Mouse (Mus musculus) 3134 (cell line): ENCODE results near the gene Bmper.

Experiments used
- DNase-seq: peaks from one replicate; pipeline ENCODE4 v3.0.0-alpha.2; 2011; ENCODE audit warnings: low spot score; ENCODE audit not compliant: insufficient read length; ENCODE audit errors: extremely low read depth

Gene Bmper

DNA sequence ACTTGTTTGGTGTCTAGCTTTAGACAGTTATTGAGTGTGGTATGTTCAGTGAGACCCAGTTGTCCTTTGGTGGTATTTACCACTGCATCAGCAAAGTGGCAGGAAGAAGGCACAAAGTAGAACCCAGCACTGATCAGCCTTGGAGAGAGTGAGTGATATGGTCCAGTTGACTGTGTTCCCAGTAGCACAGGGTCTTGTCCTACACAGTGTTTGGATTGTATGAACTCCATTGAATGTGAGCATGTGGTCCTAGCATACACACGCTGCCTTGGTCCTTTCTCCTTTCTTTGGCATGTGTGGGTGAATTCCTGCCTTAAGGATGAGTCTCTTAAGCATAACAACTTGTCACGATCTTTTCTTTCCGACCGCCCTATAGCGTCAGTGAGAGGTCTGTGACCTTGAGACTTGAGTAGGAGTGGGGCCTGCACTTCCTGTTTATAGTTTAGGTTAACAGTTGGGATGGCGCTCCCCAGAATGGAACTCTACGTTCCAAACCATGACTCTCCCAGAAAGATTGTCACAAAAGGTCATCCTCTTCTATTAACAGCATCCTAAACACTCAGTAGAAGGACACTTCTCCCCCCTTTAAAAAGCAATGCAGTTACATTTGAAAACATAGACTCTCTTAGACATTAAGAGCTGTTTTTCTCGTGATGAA, 10.7 kb downstream of the Bmper start:
- DNase-seq = no peak

DNA sequence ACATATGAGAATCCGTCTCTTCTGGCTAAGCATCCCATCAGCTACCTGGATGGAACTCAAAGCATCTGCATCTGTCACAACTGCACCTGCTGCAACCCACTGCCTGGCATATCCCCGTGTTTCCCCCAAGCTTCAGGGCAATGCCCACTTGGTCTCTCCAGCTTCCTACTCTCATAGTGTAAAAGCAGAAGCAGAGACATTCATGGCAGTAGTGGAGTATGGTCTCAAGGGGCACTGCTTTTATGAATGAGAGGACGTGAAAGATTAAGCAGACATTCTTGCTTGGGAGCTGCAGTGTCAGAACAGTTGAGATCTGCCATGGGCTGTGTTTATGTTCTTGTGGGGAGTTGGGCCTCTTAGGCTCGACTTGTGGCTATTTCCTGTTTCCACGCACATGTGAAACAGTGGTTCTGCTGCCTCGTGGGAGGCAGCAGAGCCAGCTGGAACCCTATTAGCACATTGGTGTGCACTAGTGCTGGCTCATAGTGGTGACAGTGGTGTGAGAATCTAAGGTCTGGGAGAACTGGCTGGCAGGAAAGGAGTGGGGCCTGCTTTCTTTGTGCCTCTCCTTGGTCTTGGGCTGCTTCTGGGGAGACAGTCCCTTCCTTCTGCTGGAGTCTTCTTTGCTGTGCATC, 12.6 kb downstream of the Bmper start:
- no peak for DNase-seq

DNA sequence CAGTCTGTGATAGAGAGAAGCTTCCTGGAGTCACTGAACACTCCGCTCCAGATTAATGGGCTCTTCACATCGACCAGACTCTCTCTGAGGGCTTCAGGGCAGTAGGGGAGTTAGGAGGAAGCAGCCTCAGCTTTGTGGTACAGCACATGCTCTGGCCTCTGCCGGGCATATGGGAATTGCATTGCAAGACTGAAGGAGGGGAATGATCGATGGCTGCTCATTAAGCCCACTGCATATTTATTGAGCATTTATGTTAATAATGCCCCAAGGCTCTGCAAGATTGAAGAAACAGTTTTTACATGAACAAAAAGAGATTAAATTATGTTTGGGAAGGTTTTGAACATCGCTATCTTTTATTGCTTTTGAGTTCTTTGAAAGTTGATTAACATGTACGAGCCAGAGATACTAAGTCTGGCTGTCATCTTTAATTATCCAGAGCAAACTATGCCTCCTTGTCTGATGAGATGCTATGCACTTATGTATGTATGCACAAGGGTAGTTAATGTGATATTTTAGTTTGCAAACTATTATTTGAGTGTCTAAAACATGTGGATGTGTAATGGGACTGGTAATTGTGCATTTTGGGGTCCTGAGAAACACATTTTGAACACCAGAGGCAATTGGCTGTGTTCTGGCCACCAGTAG, 13.9 kb downstream of the Bmper start:
- DNase-seq = no peak

DNA sequence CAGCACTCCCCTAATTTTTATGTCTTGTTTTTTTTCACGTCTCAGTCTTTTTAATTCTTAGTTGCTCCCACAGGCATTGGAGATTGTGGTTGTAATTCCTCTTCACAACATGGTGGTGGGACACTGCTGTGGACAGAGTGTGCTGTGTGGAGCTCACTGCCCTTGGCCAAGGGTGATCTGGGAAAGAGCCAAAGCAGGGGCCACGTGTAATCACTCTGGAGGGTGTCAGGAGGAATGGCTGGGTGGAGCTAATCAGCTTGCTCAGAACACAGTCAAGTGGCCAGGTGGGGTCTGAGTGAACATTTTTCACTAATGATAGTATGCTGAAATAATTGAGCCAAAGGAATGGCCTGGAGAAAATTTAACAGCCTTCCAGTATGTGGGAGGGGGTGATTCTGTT, 16.1 kb downstream of the Bmper start:
- DNase-seq = no peak

DNA sequence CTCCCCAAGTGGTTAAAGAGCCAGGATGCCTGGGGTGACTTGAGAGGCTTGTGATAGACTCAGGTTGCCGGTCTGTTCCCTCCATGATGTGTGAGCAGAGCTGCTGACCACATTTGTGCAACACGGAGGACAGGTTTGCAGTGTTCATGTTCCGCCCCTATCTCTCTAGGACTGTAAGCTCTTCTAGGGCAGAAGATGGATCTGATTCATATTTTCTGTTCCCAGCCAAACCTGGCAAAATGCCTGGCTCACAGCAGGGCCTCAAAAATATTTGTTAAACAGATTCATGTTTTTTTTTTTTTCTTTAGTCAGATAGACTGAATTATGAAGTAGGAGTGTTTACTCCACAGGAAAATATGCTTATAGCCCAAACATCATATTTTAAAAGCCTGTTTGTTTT, 20.0 kb downstream of the Bmper start:
- DNase-seq = no peak

DNA sequence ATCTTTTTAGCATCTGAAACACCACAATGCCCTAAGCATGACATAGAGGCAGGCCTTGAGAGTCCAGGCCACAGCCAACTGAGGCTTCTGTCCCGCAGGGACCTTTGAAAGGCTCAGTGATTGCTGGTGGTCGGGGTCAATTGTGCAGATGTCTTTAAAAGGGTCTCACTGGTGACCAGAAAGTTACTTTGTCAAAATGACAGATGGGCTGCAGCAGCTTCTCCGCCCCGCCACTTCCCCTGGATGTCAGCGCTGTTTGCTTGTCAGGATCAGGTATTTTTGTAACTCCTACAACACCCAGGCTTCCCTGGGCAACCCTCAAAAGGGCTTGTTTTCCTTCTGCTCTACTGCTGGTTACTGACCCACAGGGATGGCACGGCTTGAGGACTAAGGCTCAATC, 21.0 kb downstream of the Bmper start:
- no peak for DNase-seq

DNA sequence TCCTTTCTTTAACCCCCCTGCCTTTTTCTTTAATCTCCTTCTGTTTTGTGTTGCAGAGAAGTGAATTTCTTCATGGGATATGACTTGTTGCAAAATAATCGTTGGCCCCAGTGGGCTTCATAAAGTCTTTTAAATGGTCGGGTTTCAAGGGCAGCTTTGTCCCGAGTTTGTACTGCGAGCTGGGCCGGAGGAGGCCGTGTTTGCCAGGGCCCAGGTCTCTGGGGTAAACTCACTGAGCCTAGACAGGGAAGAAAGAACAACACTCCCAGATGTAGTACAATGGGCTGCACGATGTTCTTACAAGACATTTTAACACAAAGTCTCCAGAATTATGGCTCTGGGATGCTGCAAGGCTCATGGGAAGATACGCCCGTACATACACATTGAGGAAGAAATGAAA, 23.5 kb downstream of the Bmper start:
- no peak for DNase-seq

DNA sequence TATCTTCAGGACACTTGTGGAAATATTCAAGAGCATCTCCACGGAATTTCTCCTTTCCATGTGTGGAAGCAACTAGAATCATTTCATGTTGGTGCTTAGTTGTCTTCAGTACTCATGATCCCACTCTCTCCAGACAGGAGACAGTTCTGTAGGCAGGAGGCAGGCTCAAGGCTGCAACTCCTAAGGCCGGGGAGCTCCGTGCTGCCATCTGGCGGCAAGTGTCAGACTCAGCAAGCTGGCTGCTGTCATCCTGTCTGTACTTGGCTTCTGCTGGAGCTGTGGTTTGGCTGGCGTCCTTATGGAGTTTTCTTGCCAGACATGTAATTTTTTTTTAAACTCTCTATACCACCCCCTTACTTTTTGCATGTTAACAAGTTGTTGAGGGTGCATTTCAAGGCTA, 27.1 kb downstream of the Bmper start:
- peak; percentile 59 for DNase-seq

DNA sequence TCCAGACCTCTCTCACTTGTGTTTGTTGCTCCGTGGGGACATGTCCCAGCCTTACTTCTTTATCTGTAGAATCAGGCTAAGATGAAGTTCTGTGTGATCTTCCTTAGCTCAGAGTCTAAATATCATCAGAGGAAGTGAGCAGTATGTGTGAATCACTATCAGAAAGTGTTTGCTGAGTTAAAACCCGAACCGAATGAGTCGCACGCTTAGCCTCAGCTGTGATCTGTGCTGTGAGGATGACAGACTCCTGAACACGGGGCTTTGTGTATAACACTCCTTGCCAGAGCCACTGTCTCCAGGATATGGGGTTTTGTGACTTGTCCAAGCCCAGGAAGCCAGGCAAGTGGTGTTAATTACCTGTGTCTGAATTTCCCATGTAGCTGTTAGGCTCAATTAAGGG, 28.1 kb downstream of the Bmper start:
- DNase-seq = no peak

DNA sequence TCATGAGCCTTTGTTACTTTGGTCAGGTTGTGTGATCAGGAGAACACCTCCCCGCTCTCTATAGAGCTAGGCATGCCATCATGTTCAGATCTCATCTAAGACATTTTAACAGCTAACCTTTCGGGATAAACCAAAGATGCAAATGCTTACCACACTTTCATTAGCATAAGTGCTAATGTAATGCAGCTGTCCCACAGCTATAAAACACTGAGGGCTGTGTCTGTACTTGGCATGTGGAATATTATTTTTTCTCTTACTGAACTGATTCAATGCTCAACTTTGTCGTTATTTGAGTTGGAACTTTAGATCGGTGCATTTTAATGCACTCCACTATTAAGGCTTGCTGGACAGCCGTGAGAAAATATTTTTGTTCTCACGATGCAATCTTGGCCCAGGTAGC, 30.7 kb downstream of the Bmper start:
- DNase-seq = no peak

DNA sequence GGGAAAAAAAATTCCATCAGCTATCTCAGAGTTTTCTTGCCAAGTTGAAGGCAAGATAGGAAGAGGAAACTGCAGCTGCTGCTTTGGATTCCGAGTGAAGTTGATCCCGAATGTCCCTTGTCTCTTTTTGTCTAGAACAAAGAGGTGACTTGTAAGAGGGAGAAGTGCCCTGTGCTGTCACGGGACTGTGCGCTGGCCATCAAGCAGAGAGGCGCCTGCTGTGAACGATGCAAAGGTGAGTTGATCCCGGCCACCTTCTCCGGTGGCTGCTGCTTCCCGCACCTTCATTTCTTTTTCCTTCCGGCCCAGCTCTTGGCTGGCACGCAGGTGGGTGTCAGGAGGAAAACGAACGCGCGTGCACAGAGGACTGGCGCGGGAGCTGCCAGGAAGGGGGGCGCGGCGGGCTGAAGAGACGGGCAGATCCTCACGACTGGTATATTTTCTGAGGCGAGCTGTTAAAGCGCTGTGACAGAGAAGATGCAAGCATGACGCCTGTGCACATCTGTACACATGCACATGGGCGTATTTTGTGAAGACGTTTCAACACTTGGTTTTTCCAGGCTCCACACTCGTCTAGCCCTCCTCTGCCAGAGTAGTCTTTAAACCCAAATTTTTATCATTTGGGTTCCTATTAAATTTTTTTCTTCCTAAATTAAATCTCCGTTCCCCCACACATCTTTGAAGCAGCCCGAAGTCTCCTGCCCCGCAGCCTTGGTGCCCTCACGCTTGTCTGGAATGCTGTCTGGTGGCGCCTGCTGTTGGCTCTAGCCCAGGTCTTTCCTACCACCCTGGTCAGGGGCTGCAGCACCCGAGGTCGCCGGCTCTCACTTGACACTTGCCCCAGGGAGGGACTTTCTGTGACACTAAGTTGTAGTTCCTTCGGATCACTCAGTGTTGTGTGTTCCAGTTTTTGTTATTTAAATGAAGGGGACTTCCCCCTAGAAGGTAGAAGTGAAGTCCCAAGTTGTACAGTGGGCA, 31.6 kb downstream of the Bmper start:
- DNase-seq = no peak

DNA sequence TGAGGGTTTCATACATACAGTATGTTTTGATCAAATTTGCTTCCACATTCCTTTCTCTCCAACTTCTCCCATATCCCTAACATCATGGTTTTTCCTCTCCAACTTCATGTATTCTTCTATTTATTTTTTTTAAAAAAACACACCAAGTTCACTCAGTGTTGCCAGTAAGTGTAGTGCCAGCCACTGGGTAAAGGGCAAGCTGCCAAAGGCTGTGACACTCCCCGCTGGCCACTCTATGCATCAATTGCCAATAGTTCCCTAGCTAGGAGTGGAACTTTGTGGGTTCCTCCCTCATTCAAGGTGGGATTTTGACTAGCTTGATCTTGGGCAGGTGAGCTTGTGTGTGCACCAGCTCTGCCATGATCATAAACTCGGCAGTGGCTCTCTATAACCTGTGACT, 33.0 kb downstream of the Bmper start:
- DNase-seq = no peak

DNA sequence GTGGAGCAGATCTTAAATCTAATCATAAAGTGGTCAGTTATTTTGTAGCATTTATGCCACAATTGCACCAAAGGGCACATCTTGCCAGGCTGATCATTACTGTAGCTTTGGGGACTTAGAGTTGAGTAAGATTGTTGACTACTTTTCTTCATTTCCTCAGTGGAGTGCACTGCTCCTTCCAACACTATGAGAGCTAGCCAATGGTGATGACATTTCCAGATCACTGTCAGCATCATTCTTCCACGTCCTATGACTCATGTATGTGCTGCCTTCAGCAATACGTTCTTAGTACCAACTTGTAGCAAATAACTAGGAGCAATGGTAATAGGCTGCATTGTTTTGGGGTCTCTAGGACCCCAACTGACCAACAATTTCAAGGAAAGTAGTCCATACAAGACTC, 33.7 kb downstream of the Bmper start:
- no peak for DNase-seq

DNA sequence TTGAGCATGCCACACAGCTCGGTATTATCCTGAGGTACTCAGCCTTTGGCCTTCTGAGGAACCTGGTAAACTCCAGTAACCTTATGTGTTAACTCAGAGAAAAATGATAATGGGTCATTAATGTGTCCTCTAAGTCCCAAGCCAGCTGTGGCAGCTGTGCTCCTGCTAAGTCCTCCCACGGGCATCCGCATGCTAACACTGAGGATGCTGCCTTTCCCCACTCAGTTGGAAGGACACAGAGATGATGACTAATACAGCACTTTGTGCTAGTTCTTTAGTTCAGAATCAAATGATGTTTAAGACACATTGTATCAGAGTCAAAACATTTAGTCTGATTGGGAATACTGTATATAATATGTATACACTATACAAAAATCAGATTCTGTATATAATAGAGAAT, 39.0 kb downstream of the Bmper start:
- no peak for DNase-seq

DNA sequence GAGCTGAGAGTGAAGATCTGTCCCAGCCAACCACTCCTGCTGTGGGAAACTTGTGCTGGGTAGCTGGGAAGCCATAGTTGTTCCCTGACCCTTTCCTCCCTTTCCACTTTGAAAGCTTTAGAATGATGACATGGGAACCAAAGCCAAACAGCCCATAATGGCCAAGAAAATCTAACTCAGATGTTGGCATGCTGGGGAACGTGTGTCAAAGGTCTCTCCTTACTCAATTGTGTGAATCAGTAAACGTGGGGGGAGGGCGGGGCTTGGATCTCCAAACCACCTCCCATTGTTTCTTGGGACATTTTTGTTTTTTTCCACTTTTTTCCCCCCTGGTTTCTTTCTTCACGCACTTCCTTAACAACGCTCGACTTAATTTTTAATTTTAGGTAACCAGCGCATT, 40.0 kb downstream of the Bmper start:
- DNase-seq = no peak

DNA sequence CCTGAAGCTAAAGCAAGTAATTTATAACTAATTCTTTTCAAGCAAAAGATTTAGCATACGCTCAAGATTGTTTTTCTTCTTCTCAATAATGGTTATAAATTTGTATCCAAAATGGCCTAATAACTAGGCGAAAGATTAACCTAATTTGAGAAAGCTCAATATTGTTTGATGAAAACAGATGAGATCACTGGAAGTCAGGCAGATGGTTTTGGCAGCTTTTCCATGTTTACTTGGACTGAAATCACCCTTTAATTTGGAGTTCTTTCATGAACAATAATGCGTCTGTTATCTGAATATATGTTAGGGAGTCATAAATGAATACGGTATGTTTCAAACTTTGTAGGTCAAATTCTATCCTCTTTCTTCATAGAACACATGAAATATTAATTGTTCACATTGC, 41.6 kb downstream of the Bmper start:
- DNase-seq = no peak

DNA sequence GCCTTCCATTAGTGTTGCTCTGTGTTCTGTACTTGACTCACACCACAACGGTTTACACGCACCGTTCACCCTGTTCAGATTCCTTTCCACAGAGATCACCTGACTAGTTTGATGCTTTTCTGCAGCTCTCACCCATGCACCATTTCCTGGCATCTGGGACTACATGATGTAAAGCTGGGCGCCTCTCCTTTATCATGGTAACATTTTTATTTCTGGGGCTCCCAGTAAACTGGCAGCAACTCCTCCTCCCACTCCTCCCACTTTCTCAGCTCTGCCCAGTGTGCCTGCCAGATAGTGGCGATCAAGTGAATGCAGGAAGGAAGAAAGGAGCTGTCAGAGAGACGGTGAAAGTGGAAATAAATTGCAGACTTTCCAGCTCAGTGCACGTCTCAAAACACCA, 45.7 kb downstream of the Bmper start:
- no peak for DNase-seq

DNA sequence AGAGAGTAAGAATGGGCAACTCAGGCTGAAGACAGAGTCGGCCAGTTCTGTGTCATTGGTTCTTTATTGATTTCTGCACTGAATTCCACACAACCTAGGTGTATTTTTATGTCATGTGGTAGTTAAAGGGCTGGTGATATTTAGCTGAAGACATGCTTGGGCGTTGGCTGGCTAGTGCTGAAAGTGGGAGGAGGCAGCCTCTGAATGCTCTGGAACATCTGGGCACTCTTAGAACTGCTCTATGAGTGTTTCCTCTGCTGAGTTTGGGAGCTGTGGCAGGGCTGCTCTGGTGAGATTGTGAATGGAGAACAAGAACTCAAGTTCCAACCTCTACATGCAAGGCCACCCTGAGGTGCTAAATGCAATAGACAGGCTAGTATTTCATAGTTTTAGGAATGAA, 46.2 kb downstream of the Bmper start:
- DNase-seq = no peak

DNA sequence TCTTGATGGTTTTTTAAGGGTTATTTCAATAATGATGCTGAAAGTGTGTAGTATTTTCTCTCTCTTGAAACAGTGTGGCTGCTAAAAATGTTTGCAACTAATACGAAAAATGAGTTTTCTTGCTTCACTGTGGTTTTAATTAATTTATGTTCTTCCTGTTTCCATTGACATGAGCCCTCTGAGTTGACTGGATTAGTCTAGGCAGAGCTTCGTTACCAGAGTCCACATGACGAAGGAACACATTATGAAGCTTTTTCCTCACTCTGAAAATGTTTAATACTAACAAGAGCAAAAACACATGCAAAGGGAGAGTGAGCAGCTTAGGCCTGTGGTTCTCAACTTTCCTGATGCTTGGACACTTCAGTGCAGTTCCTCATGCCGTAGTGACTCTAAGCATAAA, 53.4 kb downstream of the Bmper start:
- DNase-seq = no peak

DNA sequence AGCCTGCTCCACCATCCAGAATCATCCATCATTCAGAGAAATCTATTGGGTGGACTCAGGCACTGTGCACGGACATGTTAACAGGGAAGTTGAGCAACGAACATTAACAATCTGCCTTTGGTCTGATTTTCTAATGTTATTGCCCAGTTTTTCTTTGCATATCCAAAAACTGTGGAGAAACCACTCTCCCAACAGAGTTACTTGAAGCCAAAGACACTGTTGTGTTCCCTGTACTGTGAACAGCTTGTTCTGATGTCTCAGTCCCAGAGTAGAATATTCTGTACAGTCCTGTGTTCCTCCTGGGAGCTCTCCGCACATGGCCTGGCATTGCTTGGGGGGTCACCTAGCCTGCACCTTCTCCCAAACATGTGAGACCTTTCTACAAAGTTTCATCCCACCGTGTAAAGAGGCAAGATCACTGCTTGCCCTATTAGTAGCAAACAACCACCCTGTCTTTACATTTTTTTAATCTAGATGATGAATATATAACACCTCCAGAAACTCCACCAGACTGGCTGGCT, 62.1 kb downstream of the Bmper start:
- no peak for DNase-seq

DNA sequence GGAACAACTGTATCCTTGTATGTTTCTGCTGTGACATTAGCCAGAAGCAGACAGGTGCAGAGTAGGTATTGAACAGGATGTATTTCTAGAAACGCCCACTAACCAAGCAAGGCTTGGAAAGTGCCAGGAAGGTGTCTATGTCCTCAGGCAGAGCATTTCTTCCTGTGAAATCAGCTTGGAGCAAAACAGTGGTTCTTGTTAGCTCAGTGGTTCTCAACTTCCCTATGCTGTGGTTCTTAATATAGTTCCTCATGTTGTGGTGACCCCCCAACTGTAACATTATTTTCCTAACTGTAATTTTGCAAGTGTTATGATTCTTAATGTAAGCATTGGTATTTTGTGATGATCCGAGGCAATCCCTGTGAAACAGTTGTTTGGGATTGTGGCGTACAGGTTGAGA, 70.7 kb downstream of the Bmper start:
- DNase-seq = no peak
